Mouse (Mus musculus) midbrain, embryonic 13.5 days (tissue): ENCODE measurements at regions not wholly inside any gene's neighbourhood (a gene's known extent, or its start where the extent isn't known, plus 50 kb on each side); places are given as distances from the start of the nearest gene placed in this dataset.

ENCODE experiments used
- ATAC-seq: fragments of 200-750 bp; cut with Nextera tagmentation; 2 replicates; pipeline ENCODE4 v1.8.0; 2017; ENCODE audit warnings: mild to moderate bottlenecking, moderate TSS enrichment, moderate library complexity
- H3K27ac ChIP-seq: fragments of 300-500 bp; sonication (generic); 2 replicates; pipeline ENCODE4 v1.5.1; 2015; ENCODE audit warnings: inconsistent platforms, mild to moderate bottlenecking, moderate library complexity
- H3K27me3 ChIP-seq: fragments of 300-500 bp; sonication (generic); 2 replicates; pipeline ENCODE4 v1.6.1; 2015; ENCODE audit warnings: mild to moderate bottlenecking, inconsistent platforms
- H3K36me3 ChIP-seq: fragments of 300-500 bp; sonication (generic); 2 replicates; pipeline ENCODE4 v1.6.1; 2015; ENCODE audit warnings: mild to moderate bottlenecking, inconsistent platforms
- H3K4me1 ChIP-seq: fragments of 300-500 bp; sonication (generic); replicated peaks from 2 replicates; pipeline ENCODE4 v1.6.1; 2015; ENCODE audit warnings: inconsistent platforms
- H3K4me2 ChIP-seq: fragments of 300-500 bp; sonication (generic); replicated peaks from 2 replicates; pipeline ENCODE4 v1.6.1; 2015; ENCODE audit warnings: moderate library complexity, mild to moderate bottlenecking, inconsistent platforms
- H3K4me3 ChIP-seq: fragments of 300-500 bp; sonication (generic); replicated peaks from 2 replicates; pipeline ENCODE4 v1.5.1; 2015; ENCODE audit warnings: mild to moderate bottlenecking, inconsistent platforms
- H3K9ac ChIP-seq: fragments of 300-500 bp; sonication (generic); replicated peaks from 2 replicates; pipeline ENCODE4 v1.6.1; 2015; ENCODE audit warnings: mild to moderate bottlenecking, inconsistent platforms
- H3K9me3 ChIP-seq: fragments of 300-500 bp; sonication (generic); 2 replicates; pipeline ENCODE4 v1.6.1; 2016; ENCODE audit warnings: mild to moderate bottlenecking, inconsistent platforms
- WGBS: fragments of 180-500 bp; shearing (Covaris S2); methylation state at CpG from one replicate; pipeline ENCODE4 v1.1.7; 2015; 5-methylcytosine and 5-hydroxymethylcytosine counted together

- no peaks in the 10 kb centered on the region for H3K27me3 ChIP-seq
- ATAC-seq: no peak
- no peak overlapping the region for H3K9ac ChIP-seq
- no peaks in the 10 kb centered on the region for H3K36me3 ChIP-seq
- no peak overlapping the region for H3K4me3 ChIP-seq
- no peak overlapping the region for H3K4me2 ChIP-seq
- 0 out of 2 replicates have a peak, but pooled peaks cover 7% of the 10 kb centered on the region for H3K4me1 ChIP-seq
- H3K27ac ChIP-seq: no peak overlapping the region
- no peaks in the 10 kb centered on the region for H3K9me3 ChIP-seq
- 80% methylated on average over 1 of the region's 1 CpGs for WGBS
Measured at GRCm38 (mm10) chr15:72101730-72102129, 1732.6 kb upstream of the Gm6569 start.

GRCm38 (mm10) chr15:72105830-72106413, 1728.4 kb upstream of the Gm6569 start:
- peak; percentile 92 for ATAC-seq

GRCm38 (mm10) chr15:72110520-72110919, 1723.8 kb upstream of the Gm6569 start:
- Histone ChIP-seq H3K4me1 (0 out of 2 replicates have a peak, but pooled peaks cover 7% of the 10 kb centered on the region), H3K27me3 (no peaks in the 10 kb centered on the region), H3K9ac (no peak overlapping the region), H3K9me3 (no peaks in the 10 kb centered on the region), H3K4me3 (no peak overlapping the region), H3K4me2 (no peak overlapping the region), H3K36me3 (no peaks in the 10 kb centered on the region), H3K27ac (no peak overlapping the region)
- 100% methylated on average over 1 of the region's 1 CpGs for WGBS
- ATAC-seq: no peak

More at GRCm38 (mm10) chr15:72105830-72106413, 1728.4 kb upstream of the Gm6569 start:
- H3K4me3 ChIP-seq: no peak overlapping the region
- 0 out of 2 replicates have a peak, but pooled peaks cover 7% of the 10 kb centered on the region for H3K4me1 ChIP-seq
- no peaks in the 10 kb centered on the region for H3K27me3 ChIP-seq
- H3K36me3 ChIP-seq: no peaks in the 10 kb centered on the region
- H3K9me3 ChIP-seq: no peaks in the 10 kb centered on the region
- H3K4me2 ChIP-seq: no peak overlapping the region
- H3K9ac ChIP-seq: no peak overlapping the region
- WGBS: 16% methylated on average over 4 of the region's 4 CpGs
- peak overlapping the region; percentile 14; the same call in 1 of the 2 replicates for H3K27ac ChIP-seq

GRCm38 (mm10) chr15:72116772-72117171, 1717.6 kb upstream of the Gm6569 start:
- 85% methylated on average over 4 of the region's 4 CpGs for WGBS
- Histone ChIP-seq H3K9ac (no peak overlapping the region), H3K27ac (no peak overlapping the region), H3K4me3 (no peak overlapping the region), H3K27me3 (no peaks in the 10 kb centered on the region), H3K9me3 (peaks cover 4% of the 10 kb centered on the region; the same call in 1 of the 2 replicates), H3K4me2 (no peak overlapping the region), H3K36me3 (no peaks in the 10 kb centered on the region), H3K4me1 (no peaks in the 10 kb centered on the region)
- ATAC-seq: no peak

GRCm38 (mm10) chr15:72134226-72134625, 1700.1 kb upstream of the Gm6569 start:
- ATAC-seq: no peak
- Histone ChIP-seq H3K4me3 (no peak overlapping the region), H3K9me3 (no peaks in the 10 kb centered on the region), H3K27ac (no peak overlapping the region), H3K36me3 (no peaks in the 10 kb centered on the region), H3K9ac (no peak overlapping the region), H3K4me1 (no peaks in the 10 kb centered on the region), H3K4me2 (no peak overlapping the region), H3K27me3 (no peaks in the 10 kb centered on the region)
- 79% methylated on average over 8 of the region's 8 CpGs for WGBS

GRCm38 (mm10) chr15:72135992-72136617, 1698.3 kb upstream of the Gm6569 start:
- H3K4me1 ChIP-seq: no peaks in the 10 kb centered on the region
- H3K27me3 ChIP-seq: no peaks in the 10 kb centered on the region
- H3K36me3 ChIP-seq: no peaks in the 10 kb centered on the region
- ATAC-seq: no peak
- 80% methylated on average over 4 of the region's 4 CpGs for WGBS
- 0 out of 2 replicates have a peak overlapping the region, but pooled peaks have one; percentile 7 for H3K27ac ChIP-seq
- no peak overlapping the region for H3K4me3 ChIP-seq
- H3K9ac ChIP-seq: no peak overlapping the region
- H3K9me3 ChIP-seq: no peaks in the 10 kb centered on the region
- no peak overlapping the region for H3K4me2 ChIP-seq

GRCm38 (mm10) chr15:72140122-72140521, 1694.2 kb upstream of the Gm6569 start:
- Histone ChIP-seq H3K36me3 (no peaks in the 10 kb centered on the region), H3K9ac (no peak overlapping the region), H3K4me2 (no peak overlapping the region), H3K4me1 (no peaks in the 10 kb centered on the region), H3K27me3 (no peaks in the 10 kb centered on the region), H3K9me3 (no peaks in the 10 kb centered on the region), H3K27ac (no peak overlapping the region), H3K4me3 (no peak overlapping the region)
- ATAC-seq: no peak
- 95% methylated on average over 2 of the region's 2 CpGs for WGBS

- no peak for ATAC-seq
Measured at GRCm38 (mm10) chr15:72150581-72150980, 1683.8 kb upstream of the Gm6569 start.

GRCm38 (mm10) chr15:72158505-72158904, 1675.9 kb upstream of the Gm6569 start:
- no peaks in the 10 kb centered on the region for H3K4me1 ChIP-seq
- H3K36me3 ChIP-seq: no peaks in the 10 kb centered on the region
- H3K27me3 ChIP-seq: no peaks in the 10 kb centered on the region
- H3K9ac ChIP-seq: no peak overlapping the region
- H3K27ac ChIP-seq: no peak overlapping the region
- no peak overlapping the region for H3K4me3 ChIP-seq
- ATAC-seq: no peak
- 41% methylated on average over 3 of the region's 3 CpGs for WGBS
- no peak overlapping the region for H3K4me2 ChIP-seq
- H3K9me3 ChIP-seq: no peaks in the 10 kb centered on the region

More at GRCm38 (mm10) chr15:72150581-72150980, 1683.8 kb upstream of the Gm6569 start:
- H3K4me2 ChIP-seq: no peak overlapping the region
- H3K27ac ChIP-seq: no peak overlapping the region
- WGBS: 93% methylated on average over 6 of the region's 6 CpGs
- H3K4me1 ChIP-seq: no peaks in the 10 kb centered on the region
- H3K36me3 ChIP-seq: no peaks in the 10 kb centered on the region
- H3K9me3 ChIP-seq: no peaks in the 10 kb centered on the region
- no peak overlapping the region for H3K9ac ChIP-seq
- H3K4me3 ChIP-seq: no peak overlapping the region
- H3K27me3 ChIP-seq: no peaks in the 10 kb centered on the region

- Histone ChIP-seq H3K4me2 (no peak overlapping the region), H3K9ac (no peak overlapping the region), H3K27ac (no peak overlapping the region), H3K9me3 (no peaks in the 10 kb centered on the region), H3K4me1 (peaks cover 19% of the 10 kb centered on the region), H3K27me3 (no peaks in the 10 kb centered on the region), H3K36me3 (no peaks in the 10 kb centered on the region), H3K4me3 (no peak overlapping the region)
- no peak for ATAC-seq
- WGBS: 28% methylated on average over 3 of the region's 3 CpGs
Measured at GRCm38 (mm10) chr15:72200861-72201260, 1633.5 kb upstream of the Gm6569 start.

- Histone ChIP-seq H3K27me3 (no peaks in the 10 kb centered on the region), H3K36me3 (no peaks in the 10 kb centered on the region), H3K9ac (no peak overlapping the region), H3K9me3 (no peaks in the 10 kb centered on the region), H3K27ac (no peak overlapping the region), H3K4me2 (no peak overlapping the region), H3K4me3 (no peak overlapping the region), H3K4me1 (peaks cover 24% of the 10 kb centered on the region)
- ATAC-seq: no peak
- WGBS: 59% methylated on average over 1 of the region's 1 CpGs
Measured at GRCm38 (mm10) chr15:72201791-72202190, 1632.6 kb upstream of the Gm6569 start.

- 54% methylated on average over 8 of the region's 8 CpGs for WGBS
- ATAC-seq: 0 out of 2 replicates have a peak, but pooled peaks have one; percentile 24
- Histone ChIP-seq H3K9me3 (no peaks in the 10 kb centered on the region), H3K9ac (no peak overlapping the region), H3K4me2 (no peak overlapping the region), H3K27me3 (no peaks in the 10 kb centered on the region), H3K36me3 (no peaks in the 10 kb centered on the region), H3K27ac (peak overlapping the region; percentile 52), H3K4me1 (peaks cover 24% of the 10 kb centered on the region), H3K4me3 (no peak overlapping the region)
Measured at GRCm38 (mm10) chr15:72205240-72205799, 1629.0 kb upstream of the Gm6569 start.
